Mouse (Mus musculus) hindbrain, postnatal 0 days (tissue): ENCODE data around the gene 4930433I11Rik. TPM values are rescaled to one million over a fixed set of nuclear protein-coding genes. Genes with fewer than 3 reads are reported as not detected.
"Not testable (repeated sequence)": the region's sequence is repeated elsewhere in the genome, so short reads cannot be mapped to it uniquely, and the experiment has no call there.

ENCODE experiments used
- ATAC-seq: fragments of 200-750 bp; cut with Nextera tagmentation; 2 replicates; pipeline ENCODE4 v1.8.0; 2017; ENCODE audit warnings: mild to moderate bottlenecking, moderate TSS enrichment, moderate library complexity
- DNase-seq: peaks from one replicate; pipeline ENCODE4 v3.0.0-alpha.2; 2015; ENCODE audit warnings: low spot score
- H3K27ac ChIP-seq: fragments of 300-500 bp; sonication (generic); 2 replicates; pipeline ENCODE4 v1.5.1; 2014; ENCODE audit warnings: mild to moderate bottlenecking
- H3K27me3 ChIP-seq: fragments of 300-500 bp; sonication (generic); 2 replicates; pipeline ENCODE4 v1.6.1; 2014; ENCODE audit warnings: low read length, mixed read lengths; ENCODE audit not compliant: insufficient read depth
- H3K36me3 ChIP-seq: fragments of 300-500 bp; sonication (generic); 2 replicates; pipeline ENCODE4 v1.6.1; 2014; ENCODE audit warnings: low read length, mixed read lengths; ENCODE audit not compliant: insufficient read depth
- H3K4me1 ChIP-seq: fragments of 300-500 bp; sonication (generic); 2 replicates; pipeline ENCODE4 v1.6.1; 2014; ENCODE audit warnings: antibody characterized with exemption, low read length, mixed read lengths; ENCODE audit not compliant: insufficient read depth
- H3K4me2 ChIP-seq: fragments of 300-500 bp; sonication (generic); 2 replicates; pipeline ENCODE4 v1.6.1; 2014; ENCODE audit warnings: low read depth, mild to moderate bottlenecking, low read length, moderate library complexity, mixed read lengths
- H3K4me3 ChIP-seq: fragments of 300-500 bp; sonication (generic); 2 replicates; pipeline ENCODE4 v1.5.1; 2014; ENCODE audit warnings: low read length
- H3K9ac ChIP-seq: fragments of 300-500 bp; sonication (generic); replicated peaks from 2 replicates; pipeline ENCODE4 v1.6.1; 2014; ENCODE audit warnings: mild to moderate bottlenecking, low read length, moderate library complexity, mixed read lengths
- H3K9me3 ChIP-seq: fragments of 300-500 bp; sonication (generic); 2 replicates; pipeline ENCODE4 v1.6.1; 2016; ENCODE audit warnings: low read length, mixed read lengths
- CTCF ChIP-seq: IDR thresholded peaks from 2 replicates; pipeline ENCODE4 v1.5.1; 2016; ENCODE audit warnings: antibody characterized with exemption, control low read depth, low read depth
- WGBS: fragments of 180-500 bp; shearing (Covaris S2); extraction: QIAGEN DNeasy Blood & Tissue Kit; methylation state at CpG from one replicate; pipeline ENCODE4 v1.1.7; 2014; 5-methylcytosine and 5-hydroxymethylcytosine counted together
- polyA plus RNA-seq: library from polyadenylated mRNA; unstranded; fragments of >200 nt; fragmentation: Nextera tagmentation; extraction: Ambion mirVana; gene quantifications from 2 replicates; pipeline ENCODE4 v1.2.1, GENCODE M21; 2015
- total RNA-seq: library from RNA; depleted of rRNA; stranded (reverse); fragments of >200 nt; gene quantifications from 2 replicates; pipeline ENCODE4 v1.2.3, GENCODE M21; 2014; rRNA removed

Gene 4930433I11Rik
- total RNA-seq (not detected in 2 replicates), polyA plus RNA-seq (not detected in 2 replicates)

- TF ChIP-seq CTCF, result no peak
- H3K27me3 ChIP-seq, result no peaks in the 10 kb centered on the region
- DNase-seq (no peak), ATAC-seq (no peak)
- WGBS, result 95% methylated on average over 1 of the region's 1 CpGs
- H3K27ac ChIP-seq, result no peak within 1 kb of the TSS
- no peak within 1 kb of the TSS for H3K4me3 ChIP-seq
- H3K4me2 ChIP-seq, result no peak within 1 kb of the TSS
- H3K9ac ChIP-seq, result no peak within 1 kb of the TSS
- H3K36me3 ChIP-seq, result no peaks in the 10 kb centered on the region
- no peaks in the 10 kb centered on the region for H3K4me1 ChIP-seq
- H3K9me3 ChIP-seq, result no peaks in the 10 kb centered on the region
Measured at GRCm38 (mm10) chr7:40987243-40987642, at the start of gene 4930433I11Rik. 4930433I11Rik (plus strand) TSS chr7:40987543.

DNA sequence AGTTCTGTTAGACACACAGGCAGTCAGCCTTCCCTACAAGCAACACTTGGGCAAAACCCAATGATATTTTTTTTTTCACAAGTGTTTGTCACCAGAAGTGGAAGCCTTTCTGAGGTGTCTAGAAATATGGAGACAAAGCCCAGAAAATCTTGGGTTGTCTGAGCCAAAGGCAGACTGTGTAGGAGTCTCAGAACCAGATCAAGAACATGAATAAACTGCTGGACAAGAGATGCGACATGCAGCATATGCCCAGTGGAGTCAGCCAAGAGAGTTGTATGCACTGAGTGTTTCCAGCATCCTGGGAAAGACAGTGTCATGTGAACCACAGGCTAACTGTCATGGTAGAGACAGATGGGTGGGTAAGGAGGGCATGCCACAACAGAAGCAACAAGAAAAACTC is 48.0 kb upstream of the 4930433I11Rik start:
- Histone ChIP-seq H3K4me2 (no peak overlapping the region), H3K9ac (no peak overlapping the region), H3K9me3 (no peaks in the 10 kb centered on the region), H3K27me3 (no peaks in the 10 kb centered on the region), H3K27ac (no peak overlapping the region), H3K36me3 (no peaks in the 10 kb centered on the region), H3K4me3 (no peak overlapping the region), H3K4me1 (no peaks in the 10 kb centered on the region)
- ATAC-seq, result no peak
- TF ChIP-seq CTCF, result no peak
- DNase-seq, result peak; percentile 20
- WGBS, result 69% methylated on average over 1 of the region's 1 CpGs

- H3K36me3 ChIP-seq, result no peaks in the 10 kb centered on the region
- peak; percentile 74 for ATAC-seq
- no peaks in the 10 kb centered on the region for H3K4me1 ChIP-seq
- no peak overlapping the region for H3K4me3 ChIP-seq
- peak; percentile 89 for TF ChIP-seq CTCF
- WGBS, result 56% methylated on average over 3 of the region's 3 CpGs
- no peak overlapping the region for H3K4me2 ChIP-seq
- peak; percentile 86 for DNase-seq
- no peaks in the 10 kb centered on the region for H3K27me3 ChIP-seq
- H3K9ac ChIP-seq, result no peak overlapping the region
- no peaks in the 10 kb centered on the region for H3K9me3 ChIP-seq
- H3K27ac ChIP-seq, result no peak overlapping the region
Measured at GRCm38 (mm10) chr7:40942233-40942935, 45.0 kb upstream of the 4930433I11Rik start.

DNA sequence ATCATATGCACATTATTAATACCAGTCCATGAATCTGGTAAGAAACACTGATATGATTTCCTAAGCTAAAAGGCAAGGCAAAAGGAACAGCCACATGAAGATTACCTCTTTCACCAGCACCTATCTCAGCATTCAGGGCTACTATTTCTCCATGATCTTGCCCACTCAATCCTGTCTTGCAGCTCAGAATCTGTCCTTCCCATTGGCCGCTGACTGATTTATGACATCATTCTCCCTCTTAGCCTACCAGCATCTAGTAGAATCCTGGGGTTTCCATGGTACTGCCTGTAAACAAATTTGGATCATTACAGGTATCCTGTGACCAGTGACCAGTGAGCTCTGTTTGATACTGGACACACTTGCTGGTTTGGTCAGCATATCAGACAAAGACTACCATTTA is 45.1 kb downstream of the 4930433I11Rik start, which contains the start of gene Gm4884:
Gene Gm4884, plus strand, starts transcription at position 301 of the 400 bp plus-strand sequence.
- not testable (repeated sequence) for ATAC-seq, H3K4me2 ChIP-seq, H3K4me1 ChIP-seq, H3K9me3 ChIP-seq, H3K9ac ChIP-seq, H3K36me3 ChIP-seq, H3K27me3 ChIP-seq, H3K4me3 ChIP-seq, DNase-seq, H3K27ac ChIP-seq
- WGBS, result 95% methylated on average over 1 of the region's 1 CpGs

DNA sequence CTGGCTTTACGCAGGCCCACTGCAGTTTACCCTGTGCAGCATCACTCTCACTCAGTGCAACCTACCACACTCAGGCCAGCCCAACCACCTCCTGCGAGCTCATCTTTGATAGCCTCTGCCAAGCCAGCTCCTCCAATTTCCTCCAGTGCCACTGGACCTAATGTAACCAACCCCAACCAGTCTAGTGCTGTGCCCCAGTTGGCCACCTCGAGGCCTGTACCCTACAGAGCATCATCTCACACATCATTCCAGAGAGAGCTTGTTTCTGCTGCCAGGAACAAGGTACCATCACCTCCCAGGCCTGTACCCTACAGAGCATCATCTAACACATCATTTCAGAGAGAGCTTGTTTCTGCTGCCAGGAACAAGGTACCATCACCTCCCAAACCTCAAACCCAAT is 56.7 kb downstream of the 4930433I11Rik start:
- not testable (repeated sequence) for H3K27ac ChIP-seq, H3K4me1 ChIP-seq, H3K4me3 ChIP-seq, H3K9me3 ChIP-seq, DNase-seq, H3K27me3 ChIP-seq, H3K9ac ChIP-seq, H3K4me2 ChIP-seq, ATAC-seq, H3K36me3 ChIP-seq
- 61% methylated on average over 3 of the region's 3 CpGs for WGBS

Other genes with a start within 250 kb of the 4930433I11Rik start
- 93.3 and 102 TPM in 2 replicates for gene Vstm2b, start 89.2 kb upstream of the 4930433I11Rik start, total RNA-seq
- 25.1 and 27.4 TPM in 2 replicates for gene Vstm2b, start 89.2 kb upstream of the 4930433I11Rik start, polyA plus RNA-seq
- not detected in 2 replicates for gene Gm4884, start 45.2 kb downstream of the 4930433I11Rik start, total RNA-seq
- not detected in 2 replicates for gene Gm4884, start 45.2 kb downstream of the 4930433I11Rik start, polyA plus RNA-seq
- not detected in 2 replicates for gene Gm5592, start 166.3 kb downstream of the 4930433I11Rik start, total RNA-seq
- gene Gm5592, start 166.3 kb downstream of the 4930433I11Rik start, polyA plus RNA-seq, result not detected in 2 replicates